Mouse (Mus musculus): ENCODE measurements around the gene Cir1. TPM values are rescaled to one million over a fixed set of nuclear protein-coding genes. Genes with fewer than 3 reads are reported as not detected.

Cir1 gene
- polyA plus RNA-seq, 1 experiment from 2014 or later = 21.0 TPM

GRCm38 (mm10) chr2:73314311-73314710 is 1.8 kb upstream of the Cir1 start:
- Histone ChIP-seq H3K4me3 (ENCODE audit: low read depth, low read length) (no peak overlapping the region), H3K4me1 (ENCODE audit: control insufficient read depth, insufficient read depth, low read length) (no peaks in the 10 kb centered on the region), H3K9ac (ENCODE audit: low read length) (no peak overlapping the region), H3K4me2 (ENCODE audit: low read depth) (no peak overlapping the region), H3K27ac (ENCODE audit: low read depth, low read length) (no peak overlapping the region), H3K27me3 (ENCODE audit: control insufficient read depth, insufficient read depth, low read length) (no peaks in the 10 kb centered on the region), H3K36me3 (ENCODE audit: control insufficient read depth, insufficient read depth, low read length) (no peaks in the 10 kb centered on the region), H3K9me3 (ENCODE audit: control insufficient read depth, low read length) (no peaks in the 10 kb centered on the region)
- no peak for DNase-seq (ENCODE audit: low spot score)
- 94% methylated on average over 3 of the region's 3 CpGs for WGBS
- no peak for ATAC-seq (ENCODE audit: insufficient read depth, low FRiP score, low TSS enrichment)

- 0 out of 2 replicates have a peak overlapping the region, but pooled peaks have one; percentile 20 for H3K27ac ChIP-seq (ENCODE audit: low read depth, low read length)
- H3K9ac ChIP-seq (ENCODE audit: low read length) = peak overlapping the region; percentile 52
- no peaks in the 10 kb centered on the region for H3K27me3 ChIP-seq (ENCODE audit: control insufficient read depth, insufficient read depth, low read length)
- H3K36me3 ChIP-seq (ENCODE audit: control insufficient read depth, insufficient read depth, low read length) = no peaks in the 10 kb centered on the region
- H3K4me1 ChIP-seq (ENCODE audit: control insufficient read depth, insufficient read depth, low read length) = no peaks in the 10 kb centered on the region
- peak; percentile 35; the same call in 1 of the 2 replicates for ATAC-seq (ENCODE audit: insufficient read depth, low FRiP score, low TSS enrichment)
- DNase-seq (ENCODE audit: low spot score) = no peak
- peak overlapping the region; percentile 42 for H3K4me2 ChIP-seq (ENCODE audit: low read depth)
- H3K9me3 ChIP-seq (ENCODE audit: control insufficient read depth, low read length) = no peaks in the 10 kb centered on the region
- WGBS = 50% methylated on average over 14 of the region's 14 CpGs
- H3K4me3 ChIP-seq (ENCODE audit: low read depth, low read length) = peak overlapping the region; percentile 61
Measured at GRCm38 (mm10) chr2:73313117-73313501, 608 bp upstream of the Cir1 start.

- Histone ChIP-seq H3K9me3 (ENCODE audit: control insufficient read depth, low read length) (no peaks in the 10 kb centered on the region), H3K4me2 (ENCODE audit: low read depth) (no peak overlapping the region), H3K4me3 (ENCODE audit: low read depth, low read length) (no peak overlapping the region), H3K4me1 (ENCODE audit: control insufficient read depth, insufficient read depth, low read length) (no peaks in the 10 kb centered on the region), H3K27ac (ENCODE audit: low read depth, low read length) (no peak overlapping the region), H3K9ac (ENCODE audit: low read length) (no peak overlapping the region), H3K27me3 (ENCODE audit: control insufficient read depth, insufficient read depth, low read length) (no peaks in the 10 kb centered on the region), H3K36me3 (ENCODE audit: control insufficient read depth, insufficient read depth, low read length) (0 out of 2 replicates have a peak, but pooled peaks cover 2% of the 10 kb centered on the region)
- DNase-seq (ENCODE audit: low spot score) (no peak), ATAC-seq (ENCODE audit: insufficient read depth, low FRiP score, low TSS enrichment) (no peak)
- WGBS = 89% methylated on average over 7 of the region's 7 CpGs
Measured at GRCm38 (mm10) chr2:73306006-73306405, 6.5 kb downstream of the Cir1 start.

- Histone ChIP-seq H3K27me3 (ENCODE audit: control insufficient read depth, insufficient read depth, low read length) (no peaks in the 10 kb centered on the region), H3K27ac (ENCODE audit: low read depth, low read length) (no peak overlapping the region), H3K4me1 (ENCODE audit: control insufficient read depth, insufficient read depth, low read length) (no peaks in the 10 kb centered on the region), H3K9me3 (ENCODE audit: control insufficient read depth, low read length) (no peaks in the 10 kb centered on the region), H3K4me2 (ENCODE audit: low read depth) (no peak overlapping the region), H3K36me3 (ENCODE audit: control insufficient read depth, insufficient read depth, low read length) (0 out of 2 replicates have a peak, but pooled peaks cover 2% of the 10 kb centered on the region), H3K4me3 (ENCODE audit: low read depth, low read length) (no peak overlapping the region), H3K9ac (ENCODE audit: low read length) (no peak overlapping the region)
- WGBS = 94% methylated on average over 5 of the region's 5 CpGs
- DNase-seq (ENCODE audit: low spot score) = no peak
- no peak for ATAC-seq (ENCODE audit: insufficient read depth, low FRiP score, low TSS enrichment)
Measured at GRCm38 (mm10) chr2:73304506-73304905, 8.0 kb downstream of the Cir1 start.

- no peak for DNase-seq (ENCODE audit: low spot score)
- Histone ChIP-seq H3K4me1 (ENCODE audit: control insufficient read depth, insufficient read depth, low read length) (no peaks in the 10 kb centered on the region), H3K4me2 (ENCODE audit: low read depth) (no peak overlapping the region), H3K9me3 (ENCODE audit: control insufficient read depth, low read length) (no peaks in the 10 kb centered on the region), H3K27me3 (ENCODE audit: control insufficient read depth, insufficient read depth, low read length) (no peaks in the 10 kb centered on the region), H3K36me3 (ENCODE audit: control insufficient read depth, insufficient read depth, low read length) (0 out of 2 replicates have a peak, but pooled peaks cover 2% of the 10 kb centered on the region), H3K9ac (ENCODE audit: low read length) (no peak overlapping the region), H3K4me3 (ENCODE audit: low read depth, low read length) (no peak overlapping the region), H3K27ac (ENCODE audit: low read depth, low read length) (no peak overlapping the region)
- WGBS = 91% methylated on average over 9 of the region's 9 CpGs
- ATAC-seq (ENCODE audit: insufficient read depth, low FRiP score, low TSS enrichment) = no peak
Measured at GRCm38 (mm10) chr2:73302722-73303121, 9.8 kb downstream of the Cir1 start.

GRCm38 (mm10) chr2:73301979-73302378 is 10.5 kb downstream of the Cir1 start:
- WGBS = 97% methylated on average over 1 of the region's 1 CpGs
- no peaks in the 10 kb centered on the region for H3K9me3 ChIP-seq (ENCODE audit: control insufficient read depth, low read length)
- DNase-seq (ENCODE audit: low spot score) = no peak
- H3K4me2 ChIP-seq (ENCODE audit: low read depth) = no peak overlapping the region
- no peaks in the 10 kb centered on the region for H3K4me1 ChIP-seq (ENCODE audit: control insufficient read depth, insufficient read depth, low read length)
- no peak overlapping the region for H3K27ac ChIP-seq (ENCODE audit: low read depth, low read length)
- H3K9ac ChIP-seq (ENCODE audit: low read length) = no peak overlapping the region
- ATAC-seq (ENCODE audit: insufficient read depth, low FRiP score, low TSS enrichment) = no peak
- H3K27me3 ChIP-seq (ENCODE audit: control insufficient read depth, insufficient read depth, low read length) = no peaks in the 10 kb centered on the region
- H3K36me3 ChIP-seq (ENCODE audit: control insufficient read depth, insufficient read depth, low read length) = no peaks in the 10 kb centered on the region
- no peak overlapping the region for H3K4me3 ChIP-seq (ENCODE audit: low read depth, low read length)

- H3K4me3 ChIP-seq (ENCODE audit: low read depth, low read length) = no peak overlapping the region
- DNase-seq (ENCODE audit: low spot score) (no peak), ATAC-seq (ENCODE audit: insufficient read depth, low FRiP score, low TSS enrichment) (no peak)
- no peaks in the 10 kb centered on the region for H3K27me3 ChIP-seq (ENCODE audit: control insufficient read depth, insufficient read depth, low read length)
- no peak overlapping the region for H3K27ac ChIP-seq (ENCODE audit: low read depth, low read length)
- no peaks in the 10 kb centered on the region for H3K9me3 ChIP-seq (ENCODE audit: control insufficient read depth, low read length)
- 85% methylated on average over 3 of the region's 3 CpGs for WGBS
- no peaks in the 10 kb centered on the region; the same call in 1 of the 2 replicates for H3K36me3 ChIP-seq (ENCODE audit: control insufficient read depth, insufficient read depth, low read length)
- no peak overlapping the region for H3K4me2 ChIP-seq (ENCODE audit: low read depth)
- no peaks in the 10 kb centered on the region for H3K4me1 ChIP-seq (ENCODE audit: control insufficient read depth, insufficient read depth, low read length)
- no peak overlapping the region for H3K9ac ChIP-seq (ENCODE audit: low read length)
Measured at GRCm38 (mm10) chr2:73298841-73299240, 13.7 kb downstream of the Cir1 start.

- Histone ChIP-seq H3K4me3 (ENCODE audit: low read depth, low read length) (no peak overlapping the region), H3K9ac (ENCODE audit: low read length) (no peak overlapping the region), H3K27ac (ENCODE audit: low read depth, low read length) (no peak overlapping the region), H3K4me1 (ENCODE audit: control insufficient read depth, insufficient read depth, low read length) (no peaks in the 10 kb centered on the region), H3K9me3 (ENCODE audit: control insufficient read depth, low read length) (no peaks in the 10 kb centered on the region), H3K4me2 (ENCODE audit: low read depth) (no peak overlapping the region), H3K27me3 (ENCODE audit: control insufficient read depth, insufficient read depth, low read length) (no peaks in the 10 kb centered on the region), H3K36me3 (ENCODE audit: control insufficient read depth, insufficient read depth, low read length) (no peaks in the 10 kb centered on the region; the same call in 1 of the 2 replicates)
- DNase-seq (ENCODE audit: low spot score) (no peak), ATAC-seq (ENCODE audit: insufficient read depth, low FRiP score, low TSS enrichment) (no peak)
- 89% methylated on average over 7 of the region's 7 CpGs for WGBS
Measured at GRCm38 (mm10) chr2:73298154-73298553, 14.3 kb downstream of the Cir1 start.

- H3K9ac ChIP-seq (ENCODE audit: low read length) = no peak overlapping the region
- DNase-seq (ENCODE audit: low spot score) (no peak), ATAC-seq (ENCODE audit: insufficient read depth, low FRiP score, low TSS enrichment) (no peak)
- no peaks in the 10 kb centered on the region; the same call in 1 of the 2 replicates for H3K36me3 ChIP-seq (ENCODE audit: control insufficient read depth, insufficient read depth, low read length)
- no peak overlapping the region for H3K27ac ChIP-seq (ENCODE audit: low read depth, low read length)
- H3K4me2 ChIP-seq (ENCODE audit: low read depth) = no peak overlapping the region
- no peaks in the 10 kb centered on the region for H3K27me3 ChIP-seq (ENCODE audit: control insufficient read depth, insufficient read depth, low read length)
- 84% methylated on average over 7 of the region's 7 CpGs for WGBS
- H3K9me3 ChIP-seq (ENCODE audit: control insufficient read depth, low read length) = no peaks in the 10 kb centered on the region
- no peaks in the 10 kb centered on the region for H3K4me1 ChIP-seq (ENCODE audit: control insufficient read depth, insufficient read depth, low read length)
- H3K4me3 ChIP-seq (ENCODE audit: low read depth, low read length) = no peak overlapping the region
Measured at GRCm38 (mm10) chr2:73295023-73295422, 17.5 kb downstream of the Cir1 start.

All from neural tube, embryonic 11.5 days (tissue).